Mouse (Mus musculus): ENCODE data around the gene Stk10. TPM values are rescaled to one million over a fixed set of nuclear protein-coding genes. Genes with fewer than 3 reads are reported as not detected.
"Not testable (repeated sequence)": the region's sequence is repeated elsewhere in the genome, so short reads cannot be mapped to it uniquely, and the experiment has no call there.

Gene Stk10
- total and polyA plus RNA-seq, 3 experiments = 8.4 to 10.1 (median 9.2) TPM

DNA sequence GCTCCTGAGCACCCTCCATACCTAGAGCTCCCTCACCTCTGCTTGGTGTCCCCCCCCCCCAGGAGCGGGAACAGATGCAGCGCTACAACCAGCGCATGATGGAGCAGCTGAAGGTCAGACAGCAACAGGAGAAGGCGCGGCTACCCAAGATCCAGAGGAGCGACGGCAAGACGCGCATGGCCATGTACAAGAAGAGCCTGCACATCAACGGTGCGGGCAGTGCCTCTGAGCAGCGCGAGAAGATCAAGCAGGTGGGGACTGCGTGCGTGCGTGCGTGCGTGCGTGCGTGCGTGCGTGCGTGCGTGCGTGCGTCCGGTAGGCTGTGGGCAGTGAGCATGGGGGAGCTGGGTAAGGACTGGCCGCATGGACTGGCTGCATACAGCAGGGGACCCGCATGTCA lies 81.4 kb downstream of the Stk10 start:
- WGBS = 96% methylated on average over 29 of the region's 29 CpGs
- peaks cover 7% of the 10 kb centered on the region for H3K4me1 ChIP-seq (ENCODE audit: control insufficient read depth, insufficient read depth, low read length)
- no peak for TF ChIP-seq EP300 (IDR thresholded peaks at IDR 0.05; ENCODE audit: insufficient read depth, low read depth, low read length)
- no peak for TF ChIP-seq POLR2A (IDR thresholded peaks at IDR 0.05; ENCODE audit: insufficient read depth, low read depth, low read length)
- TF ChIP-seq CTCF (IDR thresholded peaks at IDR 0.05) = no peak
- H3K36me3 ChIP-seq (ENCODE audit: control insufficient read depth, insufficient read depth, low read length) = peaks cover 4% of the 10 kb centered on the region; the same call in 1 of the 2 replicates
- no peak for DNase-seq
- 0 out of 2 replicates have a peak, but pooled peaks cover 2% of the 10 kb centered on the region for H3K79me2 ChIP-seq (replicated peaks; ENCODE audit: control insufficient read depth, insufficient read depth, low read length)
- H3K27me3 ChIP-seq (ENCODE audit: control insufficient read depth, insufficient read depth, low read length) = no peaks in the 10 kb centered on the region
- H3K27ac ChIP-seq = no peak overlapping the region
- no peak overlapping the region for H3K4me3 ChIP-seq
- no peak overlapping the region for H3K9ac ChIP-seq (ENCODE audit: low read depth, low read length)
- intact Hi-C loops (cut with DNase I) = no loop called here

DNA sequence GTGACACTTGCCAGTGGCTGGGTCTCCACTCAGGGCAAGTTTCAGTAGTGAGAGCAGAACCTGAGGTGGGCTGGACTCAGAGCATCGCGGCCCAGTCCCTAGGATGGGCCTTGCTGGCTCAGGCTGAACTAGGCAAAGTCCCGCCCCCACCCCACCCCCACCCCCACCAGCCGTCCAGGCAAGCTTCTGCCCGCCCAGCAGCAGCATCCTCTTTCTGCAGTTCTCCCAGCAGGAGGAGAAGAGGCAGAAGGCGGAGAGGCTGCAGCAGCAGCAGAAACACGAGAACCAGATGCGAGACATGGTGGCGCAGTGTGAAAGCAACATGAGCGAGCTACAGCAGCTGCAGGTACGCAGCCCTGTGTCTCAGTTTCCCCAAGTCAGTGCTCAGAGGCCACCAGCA lies 82.5 kb downstream of the Stk10 start:
- Histone ChIP-seq H3K27ac (no peak overlapping the region), H3K4me3 (no peak overlapping the region), H3K27me3 (ENCODE audit: control insufficient read depth, insufficient read depth, low read length) (no peaks in the 10 kb centered on the region), H3K36me3 (ENCODE audit: control insufficient read depth, insufficient read depth, low read length) (peaks cover 8% of the 10 kb centered on the region), H3K79me2 (replicated peaks; ENCODE audit: control insufficient read depth, insufficient read depth, low read length) (0 out of 2 replicates have a peak, but pooled peaks cover 2% of the 10 kb centered on the region), H3K4me1 (ENCODE audit: control insufficient read depth, insufficient read depth, low read length) (peaks cover 9% of the 10 kb centered on the region), H3K9ac (ENCODE audit: low read depth, low read length) (no peak overlapping the region)
- 66% methylated on average over 11 of the region's 11 CpGs for WGBS
- no peak for DNase-seq
- no peak for TF ChIP-seq EP300 (IDR thresholded peaks at IDR 0.05; ENCODE audit: insufficient read depth, low read depth, low read length)
- TF ChIP-seq CTCF (IDR thresholded peaks at IDR 0.05) = no peak
- TF ChIP-seq POLR2A (IDR thresholded peaks at IDR 0.05; ENCODE audit: insufficient read depth, low read depth, low read length) = no peak
- intact Hi-C loops (cut with DNase I) = no loop called here

DNA sequence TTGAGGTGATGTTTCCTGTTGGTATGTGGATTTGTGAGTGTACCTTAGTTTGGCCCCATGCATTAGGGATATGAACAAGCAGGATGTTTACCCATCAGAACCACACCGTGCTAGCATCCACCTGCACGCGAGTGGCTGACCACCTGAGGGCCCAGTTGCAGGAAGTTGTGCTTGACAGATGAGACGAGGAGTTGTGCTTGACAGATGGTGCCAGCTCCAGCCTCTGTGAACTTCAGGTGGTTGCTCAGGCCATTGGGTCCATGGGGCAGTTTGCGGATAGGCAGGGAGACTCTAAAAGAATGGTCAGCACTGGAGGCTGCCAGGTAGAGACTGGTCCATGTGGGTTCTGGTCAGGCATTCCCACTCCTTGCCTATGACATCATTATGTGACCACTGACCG lies 83.0 kb downstream of the Stk10 start:
- peaks cover 8% of the 10 kb centered on the region for H3K36me3 ChIP-seq (ENCODE audit: control insufficient read depth, insufficient read depth, low read length)
- H3K79me2 ChIP-seq (replicated peaks; ENCODE audit: control insufficient read depth, insufficient read depth, low read length) = 0 out of 2 replicates have a peak, but pooled peaks cover 2% of the 10 kb centered on the region
- WGBS = 78% methylated on average over 6 of the region's 6 CpGs
- no peak overlapping the region for H3K9ac ChIP-seq (ENCODE audit: low read depth, low read length)
- no peak overlapping the region for H3K27ac ChIP-seq
- H3K4me3 ChIP-seq = no peak overlapping the region
- H3K27me3 ChIP-seq (ENCODE audit: control insufficient read depth, insufficient read depth, low read length) = no peaks in the 10 kb centered on the region
- DNase-seq = no peak
- TF ChIP-seq CTCF (IDR thresholded peaks at IDR 0.05) (peak; percentile 58), EP300 (IDR thresholded peaks at IDR 0.05; ENCODE audit: insufficient read depth, low read depth, low read length) (no peak), POLR2A (IDR thresholded peaks at IDR 0.05; ENCODE audit: insufficient read depth, low read depth, low read length) (no peak)
- H3K4me1 ChIP-seq (ENCODE audit: control insufficient read depth, insufficient read depth, low read length) = peaks cover 9% of the 10 kb centered on the region
- intact Hi-C loops (cut with DNase I) = no loop called here

DNA sequence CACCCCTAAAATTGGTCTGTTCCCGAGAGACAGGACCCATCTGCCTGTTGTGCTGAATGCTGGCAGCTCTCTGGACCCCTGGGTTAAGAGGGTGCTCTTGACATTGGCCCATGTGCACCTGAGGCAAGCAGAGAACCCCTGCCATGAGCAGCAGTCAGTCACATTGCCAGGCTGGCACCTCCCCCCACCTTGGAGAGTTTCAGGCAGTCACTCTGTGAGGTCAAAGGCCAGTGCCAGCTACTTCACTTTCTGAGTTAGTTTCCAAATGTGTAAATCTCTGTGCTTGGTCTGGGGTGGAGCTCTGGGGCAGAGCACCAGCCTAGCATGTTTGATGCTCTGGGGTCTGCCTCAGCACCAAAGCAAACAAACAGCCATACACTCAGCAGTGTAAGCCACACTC lies 84.9 kb downstream of the Stk10 start:
- no peak overlapping the region for H3K4me3 ChIP-seq
- TF ChIP-seq EP300 (IDR thresholded peaks at IDR 0.05; ENCODE audit: insufficient read depth, low read depth, low read length) (no peak), CTCF (IDR thresholded peaks at IDR 0.05) (no peak), POLR2A (IDR thresholded peaks at IDR 0.05; ENCODE audit: insufficient read depth, low read depth, low read length) (no peak)
- H3K27me3 ChIP-seq (ENCODE audit: control insufficient read depth, insufficient read depth, low read length) = no peaks in the 10 kb centered on the region
- intact Hi-C loops (cut with DNase I) = no loop called here
- no peak overlapping the region for H3K27ac ChIP-seq
- peaks cover 11% of the 10 kb centered on the region for H3K4me1 ChIP-seq (ENCODE audit: control insufficient read depth, insufficient read depth, low read length)
- H3K36me3 ChIP-seq (ENCODE audit: control insufficient read depth, insufficient read depth, low read length) = peaks cover 8% of the 10 kb centered on the region
- no peak overlapping the region for H3K9ac ChIP-seq (ENCODE audit: low read depth, low read length)
- WGBS = 96% methylated on average over 1 of the region's 1 CpGs
- H3K79me2 ChIP-seq (replicated peaks; ENCODE audit: control insufficient read depth, insufficient read depth, low read length) = 0 out of 2 replicates have a peak, but pooled peaks cover 2% of the 10 kb centered on the region
- no peak for DNase-seq

DNA sequence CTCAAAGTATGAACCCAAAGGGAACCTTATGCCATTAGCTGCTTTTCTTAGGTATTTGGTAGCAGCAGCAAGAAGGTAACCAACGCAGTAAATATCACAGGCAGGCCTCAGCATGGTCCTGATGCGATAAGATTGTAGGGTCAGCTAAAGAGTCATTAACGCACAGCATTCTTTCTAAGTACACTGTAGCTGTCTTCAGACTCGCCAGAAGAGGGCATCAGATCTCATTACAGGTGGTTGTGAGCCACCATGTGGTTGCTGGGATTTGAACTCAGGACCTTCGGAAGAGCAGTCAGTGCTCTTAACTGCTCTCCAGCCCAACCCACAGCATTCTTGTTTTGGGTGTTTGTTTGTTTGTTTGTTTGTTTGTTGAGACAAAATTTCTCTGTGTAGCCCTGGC lies 85.5 kb downstream of the Stk10 start:
- Histone ChIP-seq H3K27ac (peak overlapping the region; percentile 78), H3K4me1 (ENCODE audit: control insufficient read depth, insufficient read depth, low read length) (peaks cover 11% of the 10 kb centered on the region)
- H3K27me3 ChIP-seq (ENCODE audit: control insufficient read depth, insufficient read depth, low read length); H3K9ac ChIP-seq (ENCODE audit: low read depth, low read length); DNase-seq; H3K4me3 ChIP-seq; intact Hi-C loops (cut with DNase I); H3K36me3 ChIP-seq (ENCODE audit: control insufficient read depth, insufficient read depth, low read length); H3K79me2 ChIP-seq (replicated peaks; ENCODE audit: control insufficient read depth, insufficient read depth, low read length): not testable (repeated sequence)
- 87% methylated on average over 5 of the region's 5 CpGs for WGBS
- peak; percentile 48 for TF ChIP-seq CTCF (IDR thresholded peaks at IDR 0.05)

DNA sequence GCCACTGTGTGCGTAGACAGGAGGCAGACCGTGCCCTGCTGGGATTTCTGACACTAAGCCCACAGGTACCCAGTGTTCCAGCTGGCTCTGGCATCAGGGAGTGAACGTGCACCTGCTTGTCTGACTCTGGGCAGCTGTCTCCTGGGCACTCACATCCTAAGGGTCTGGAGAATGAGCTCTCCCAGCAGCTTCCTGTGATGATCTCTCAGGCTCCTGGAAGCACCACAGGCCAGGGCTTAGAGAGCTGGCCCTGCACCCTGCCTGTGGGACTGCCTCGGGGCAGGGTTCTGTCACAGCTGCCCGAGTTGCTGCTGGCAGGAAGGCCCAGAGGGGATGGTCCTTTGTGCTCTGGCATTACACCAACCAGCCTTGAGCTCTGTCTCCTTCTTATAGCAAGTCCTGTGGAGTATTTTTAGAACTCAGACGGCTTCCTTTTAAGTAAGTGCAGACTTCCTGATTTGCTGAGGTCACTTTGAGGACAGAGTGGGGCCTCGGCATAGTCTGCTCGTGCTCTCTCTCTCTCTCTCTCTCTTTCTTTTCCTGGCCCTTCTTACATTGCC lies 86.2 kb downstream of the Stk10 start:
- 0 out of 2 replicates have a peak overlapping the region, but pooled peaks have one; percentile 4 for H3K9ac ChIP-seq (ENCODE audit: low read depth, low read length)
- intact Hi-C loops (cut with DNase I) = no loop called here
- peak; percentile 69 to 85 for DNase-seq
- peaks cover 11% of the 10 kb centered on the region for H3K4me1 ChIP-seq (ENCODE audit: control insufficient read depth, insufficient read depth, low read length)
- H3K36me3 ChIP-seq (ENCODE audit: control insufficient read depth, insufficient read depth, low read length) = peaks cover 8% of the 10 kb centered on the region
- WGBS = 5% methylated on average over 8 of the region's 8 CpGs
- H3K27me3 ChIP-seq (ENCODE audit: control insufficient read depth, insufficient read depth, low read length) = no peaks in the 10 kb centered on the region
- peak overlapping the region; percentile 78 for H3K27ac ChIP-seq
- 0 out of 2 replicates have a peak, but pooled peaks cover 2% of the 10 kb centered on the region for H3K79me2 ChIP-seq (replicated peaks; ENCODE audit: control insufficient read depth, insufficient read depth, low read length)
- no peak overlapping the region for H3K4me3 ChIP-seq
- TF ChIP-seq POLR2A (IDR thresholded peaks at IDR 0.05; ENCODE audit: insufficient read depth, low read depth, low read length) (0 out of 2 replicates have a peak, but pooled peaks have one; percentile 58), CTCF (IDR thresholded peaks at IDR 0.05) (no peak), EP300 (IDR thresholded peaks at IDR 0.05; ENCODE audit: insufficient read depth, low read depth, low read length) (peak; percentile 60; the same call in 1 of the 2 replicates)

All from heart, adult 2 months (tissue).